Mouse (Mus musculus): ENCODE measurements around the gene C5ar1.

DNA sequence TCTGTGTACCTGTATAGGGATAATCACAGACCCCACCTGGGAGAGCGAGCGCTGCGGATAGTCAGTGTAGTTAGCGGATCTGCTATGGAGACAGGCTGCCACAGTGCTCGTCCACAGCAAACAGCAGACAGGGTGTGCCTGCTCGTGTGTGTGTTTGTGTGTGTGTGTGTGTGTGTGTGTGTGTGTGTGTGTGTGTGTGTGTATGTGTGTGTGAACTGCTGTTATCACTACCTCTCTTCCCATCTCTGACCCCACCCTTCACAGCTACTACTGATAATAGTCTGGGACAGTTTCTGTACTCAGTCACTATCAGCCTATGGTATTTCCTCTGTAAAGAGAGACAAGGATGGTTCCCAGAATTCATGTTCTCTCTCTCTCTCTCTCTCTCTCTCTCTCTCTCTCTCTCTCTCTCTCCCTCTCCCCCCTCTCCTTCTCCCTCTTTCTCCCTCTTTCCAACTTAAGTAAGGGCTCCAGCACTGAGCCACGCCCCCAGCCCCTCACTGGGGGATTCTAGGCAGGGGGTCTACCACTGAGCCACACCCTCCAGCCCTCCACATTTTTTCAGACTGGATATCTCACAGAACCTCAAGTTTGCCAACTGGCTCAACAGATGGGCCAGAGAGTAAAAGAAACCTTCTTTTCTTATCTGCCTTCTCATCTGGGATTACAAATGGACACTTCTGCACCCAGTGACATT, 18.9 kb downstream of the C5ar1 start:
- no peak for TF ChIP-seq CTCF (IDR thresholded peaks at IDR 0.05; ENCODE audit: control insufficient read depth, insufficient read depth, insufficient replicate concordance, low read depth, low read length)
- TF ChIP-seq POLR2A (IDR thresholded peaks at IDR 0.05; ENCODE audit: control insufficient read depth, low read depth, low read length): no peak

Data from testis, adult 2 months (tissue).